Mouse (Mus musculus): ENCODE measurements at regions not wholly inside any gene's neighbourhood (a gene's known extent, or its start where the extent isn't known, plus 50 kb on each side); places are given as distances from the start of the nearest gene placed in this dataset.

GRCm38 (mm10) chr16:21293569-21293968, 89.0 kb downstream of the Ephb3 start:
- Histone ChIP-seq H3K36me3 (ENCODE audit: insufficient read depth, low read length) (no peaks in the 10 kb centered on the region), H3K4me1 (replicated peaks; ENCODE audit: low read depth, low read length) (peaks cover 42% of the 10 kb centered on the region), H3K9me3 (ENCODE audit: low read length) (no peaks in the 10 kb centered on the region), H3K27me3 (ENCODE audit: insufficient read depth, low read length) (peaks cover 49% of the 10 kb centered on the region), H3K4me3 (replicated peaks; ENCODE audit: low read length) (no peak overlapping the region)
- TF ChIP-seq POU5F1 (IDR thresholded peaks at IDR 0.05; ENCODE audit: borderline replicate concordance, low read length) = no peak
- TF ChIP-seq CTCF (conservative IDR thresholded peaks at IDR 0.05; ENCODE audit: low read length) = no peak
- TF ChIP-seq NANOG (IDR thresholded peaks at IDR 0.05; ENCODE audit: borderline replicate concordance, low read length) = no peak

- TF ChIP-seq CTCF (conservative IDR thresholded peaks at IDR 0.05; ENCODE audit: low read length) (no peak), NANOG (IDR thresholded peaks at IDR 0.05; ENCODE audit: borderline replicate concordance, low read length) (no peak), POU5F1 (IDR thresholded peaks at IDR 0.05; ENCODE audit: borderline replicate concordance, low read length) (no peak)
- Histone ChIP-seq H3K9me3 (ENCODE audit: low read length) (no peaks in the 10 kb centered on the region), H3K4me1 (replicated peaks; ENCODE audit: low read depth, low read length) (peaks cover 38% of the 10 kb centered on the region), H3K27me3 (ENCODE audit: insufficient read depth, low read length) (peaks cover 54% of the 10 kb centered on the region), H3K36me3 (ENCODE audit: insufficient read depth, low read length) (no peaks in the 10 kb centered on the region), H3K4me3 (replicated peaks; ENCODE audit: low read length) (no peak overlapping the region)
Measured at GRCm38 (mm10) chr16:21294677-21295411, 90.3 kb downstream of the Ephb3 start.

- TF ChIP-seq CTCF (conservative IDR thresholded peaks at IDR 0.05; ENCODE audit: low read length) = no peak
- TF ChIP-seq NANOG (IDR thresholded peaks at IDR 0.05; ENCODE audit: borderline replicate concordance, low read length) = no peak
- no peak for TF ChIP-seq POU5F1 (IDR thresholded peaks at IDR 0.05; ENCODE audit: borderline replicate concordance, low read length)
- Histone ChIP-seq H3K9me3 (ENCODE audit: low read length) (no peaks in the 10 kb centered on the region), H3K36me3 (ENCODE audit: insufficient read depth, low read length) (no peaks in the 10 kb centered on the region), H3K27me3 (ENCODE audit: insufficient read depth, low read length) (peaks cover 52% of the 10 kb centered on the region), H3K4me1 (replicated peaks; ENCODE audit: low read depth, low read length) (peaks cover 27% of the 10 kb centered on the region), H3K4me3 (replicated peaks; ENCODE audit: low read length) (no peak overlapping the region)
Measured at GRCm38 (mm10) chr16:21295956-21296733, 91.6 kb downstream of the Ephb3 start.

DNA sequence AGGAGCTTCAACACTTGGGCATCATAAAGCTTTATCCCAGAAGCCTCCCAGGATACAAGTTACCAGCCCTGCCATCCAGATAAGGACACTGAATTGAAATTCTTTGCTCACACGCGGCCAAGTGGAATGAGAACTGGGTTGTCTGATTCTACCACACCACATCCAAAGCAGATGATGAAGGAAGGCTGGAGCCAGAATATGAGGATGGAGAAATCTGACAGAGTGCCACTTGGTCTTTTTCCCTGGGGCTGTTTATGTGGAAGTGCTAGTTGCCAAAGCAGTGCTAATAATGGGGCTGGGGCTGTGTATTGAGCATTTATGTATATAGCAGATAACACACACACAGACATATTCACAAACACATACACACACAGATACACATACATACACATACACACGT, 92.2 kb downstream of the Ephb3 start:
- Histone ChIP-seq H3K4me3 (replicated peaks; ENCODE audit: low read length) (no peak overlapping the region), H3K27me3 (ENCODE audit: insufficient read depth, low read length) (peaks cover 51% of the 10 kb centered on the region), H3K4me1 (replicated peaks; ENCODE audit: low read depth, low read length) (peaks cover 27% of the 10 kb centered on the region), H3K36me3 (ENCODE audit: insufficient read depth, low read length) (no peaks in the 10 kb centered on the region), H3K9me3 (ENCODE audit: low read length) (no peaks in the 10 kb centered on the region)
- TF ChIP-seq CTCF (conservative IDR thresholded peaks at IDR 0.05; ENCODE audit: low read length) (no peak), POU5F1 (IDR thresholded peaks at IDR 0.05; ENCODE audit: borderline replicate concordance, low read length) (no peak), NANOG (IDR thresholded peaks at IDR 0.05; ENCODE audit: borderline replicate concordance, low read length) (no peak)

GRCm38 (mm10) chr16:21298866-21299265, 94.3 kb downstream of the Ephb3 start:
- no peaks in the 10 kb centered on the region for H3K36me3 ChIP-seq (ENCODE audit: insufficient read depth, low read length)
- H3K27me3 ChIP-seq (ENCODE audit: insufficient read depth, low read length) = peaks cover 48% of the 10 kb centered on the region
- H3K4me1 ChIP-seq (replicated peaks; ENCODE audit: low read depth, low read length) = peaks cover 21% of the 10 kb centered on the region
- H3K4me3 ChIP-seq (replicated peaks; ENCODE audit: low read length) = no peak overlapping the region
- TF ChIP-seq NANOG (IDR thresholded peaks at IDR 0.05; ENCODE audit: borderline replicate concordance, low read length) (no peak), POU5F1 (IDR thresholded peaks at IDR 0.05; ENCODE audit: borderline replicate concordance, low read length) (no peak), CTCF (conservative IDR thresholded peaks at IDR 0.05; ENCODE audit: low read length) (no peak)
- 0 out of 2 replicates have a peak, but pooled peaks cover 5% of the 10 kb centered on the region for H3K9me3 ChIP-seq (ENCODE audit: low read length)

DNA sequence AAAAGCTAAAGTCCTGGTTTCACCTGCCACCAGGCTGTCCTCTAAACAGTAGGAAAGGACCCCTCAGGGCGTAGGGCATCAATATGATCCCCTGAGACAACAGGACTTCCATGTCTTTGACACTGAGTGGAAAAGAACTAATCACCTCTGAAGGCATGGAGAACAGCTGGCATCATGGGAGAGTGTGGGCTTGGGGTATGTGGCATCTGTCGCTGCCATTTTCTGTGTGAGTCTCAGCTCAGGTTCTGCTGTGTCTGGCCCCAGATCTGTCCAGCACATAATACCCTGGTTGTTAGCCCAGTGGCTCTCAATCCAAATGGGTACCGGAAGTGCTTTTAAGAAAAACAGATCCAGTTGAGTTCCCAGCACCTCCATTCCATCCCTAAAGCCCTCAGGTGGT, 101.3 kb downstream of the Ephb3 start:
- Histone ChIP-seq H3K9me3 (ENCODE audit: low read length) (0 out of 2 replicates have a peak, but pooled peaks cover 5% of the 10 kb centered on the region), H3K27me3 (ENCODE audit: insufficient read depth, low read length) (peaks cover 52% of the 10 kb centered on the region), H3K4me1 (replicated peaks; ENCODE audit: low read depth, low read length) (peaks cover 12% of the 10 kb centered on the region), H3K36me3 (ENCODE audit: insufficient read depth, low read length) (no peaks in the 10 kb centered on the region), H3K4me3 (replicated peaks; ENCODE audit: low read length) (no peak overlapping the region)
- no peak for TF ChIP-seq POU5F1 (IDR thresholded peaks at IDR 0.05; ENCODE audit: borderline replicate concordance, low read length)
- TF ChIP-seq NANOG (IDR thresholded peaks at IDR 0.05; ENCODE audit: borderline replicate concordance, low read length) = no peak
- no peak for TF ChIP-seq CTCF (conservative IDR thresholded peaks at IDR 0.05; ENCODE audit: low read length)

- no peak for TF ChIP-seq CTCF (conservative IDR thresholded peaks at IDR 0.05; ENCODE audit: low read length)
- TF ChIP-seq NANOG (IDR thresholded peaks at IDR 0.05; ENCODE audit: borderline replicate concordance, low read length) = no peak
- no peak for TF ChIP-seq POU5F1 (IDR thresholded peaks at IDR 0.05; ENCODE audit: borderline replicate concordance, low read length)
- Histone ChIP-seq H3K27me3 (ENCODE audit: insufficient read depth, low read length) (peaks cover 64% of the 10 kb centered on the region), H3K9me3 (ENCODE audit: low read length) (no peaks in the 10 kb centered on the region), H3K4me3 (replicated peaks; ENCODE audit: low read length) (no peak overlapping the region), H3K36me3 (ENCODE audit: insufficient read depth, low read length) (no peaks in the 10 kb centered on the region), H3K4me1 (replicated peaks; ENCODE audit: low read depth, low read length) (peaks cover 19% of the 10 kb centered on the region)
Measured at GRCm38 (mm10) chr16:21308513-21308912, 104.0 kb downstream of the Ephb3 start.
